Mouse (Mus musculus): ENCODE measurements around the gene Tbc1d1.

DNA sequence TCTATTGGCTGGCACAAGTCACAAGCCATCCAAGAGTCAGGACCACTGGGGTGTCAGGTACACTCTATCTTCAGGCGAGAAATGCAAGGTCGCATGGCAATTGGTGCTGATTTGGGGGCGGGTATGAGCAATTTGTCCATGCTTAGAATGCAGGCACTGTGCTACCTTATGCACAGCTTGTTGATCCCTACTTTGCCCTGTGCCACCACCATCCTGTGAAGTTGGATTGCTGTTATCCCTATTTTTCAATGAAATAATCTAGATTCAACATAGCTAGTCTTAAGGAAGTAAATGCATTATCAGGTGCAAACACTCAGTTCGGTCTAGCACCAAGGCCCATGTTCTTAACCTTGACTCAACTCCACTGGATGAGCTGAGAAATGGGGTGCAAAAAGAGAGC lies 244.6 kb downstream of the Tbc1d1 start:
- TF ChIP-seq GATA1 (IDR thresholded peaks at IDR 0.05; ENCODE audit: borderline replicate concordance, low read length) (no peak), FLI1 (IDR thresholded peaks at IDR 0.05; ENCODE audit: low read length) (no peak)

Data from megakaryocyte, embryonic 14.5 days (primary cell).